Mouse (Mus musculus): ENCODE data around the gene Klhdc2.

The Klhdc2 gene

DNA sequence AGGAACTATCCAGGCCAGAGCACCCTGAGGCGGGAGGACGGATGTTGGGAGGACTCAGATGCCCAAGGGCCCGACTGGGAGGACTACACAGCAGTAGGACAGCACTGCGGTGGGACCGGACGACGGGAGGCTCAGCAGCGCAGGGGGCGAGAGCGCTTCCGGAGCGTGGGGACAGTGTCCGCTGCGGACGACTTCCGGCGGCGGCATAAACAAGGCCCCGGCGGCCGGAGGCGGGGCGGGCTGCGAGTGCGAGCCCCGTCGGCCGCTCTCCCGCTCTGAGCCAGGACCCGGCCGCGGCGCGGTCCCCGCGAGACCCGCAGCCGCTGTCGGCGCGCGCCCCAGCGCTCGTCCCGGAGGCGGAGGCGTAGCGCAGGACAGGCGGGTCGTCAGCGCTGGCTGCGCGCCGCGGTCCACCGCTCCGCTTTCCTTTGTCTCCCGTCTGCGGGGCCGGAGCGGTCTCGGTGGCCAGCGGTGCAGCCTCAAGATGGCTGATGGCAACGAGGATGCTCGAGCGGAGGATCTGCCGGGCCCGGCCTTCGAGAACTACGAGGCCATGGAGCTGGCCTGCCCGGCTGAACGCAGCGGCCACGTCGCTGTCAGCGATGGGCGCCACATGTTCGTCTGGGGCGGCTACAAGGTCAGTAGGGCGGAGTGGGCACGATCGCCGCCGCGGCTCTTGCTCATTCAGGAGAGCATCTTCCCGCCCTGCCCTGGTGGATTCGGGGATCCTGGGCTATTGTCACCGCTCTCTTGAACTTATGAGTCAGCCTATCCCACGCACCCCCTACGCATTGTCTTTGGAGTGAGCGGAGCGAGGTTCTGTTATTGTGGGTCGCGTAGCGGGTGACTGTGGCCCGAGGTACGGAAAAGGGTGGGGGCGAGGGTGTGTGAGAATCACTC, at the start of gene Klhdc2:
Gene Klhdc2, plus strand, starts transcription at position 171 of the 900 bp plus-strand sequence.
- DNase-seq (ENCODE audit: low spot score in 2 of 2), result peak; percentile 84 to 86

DNA sequence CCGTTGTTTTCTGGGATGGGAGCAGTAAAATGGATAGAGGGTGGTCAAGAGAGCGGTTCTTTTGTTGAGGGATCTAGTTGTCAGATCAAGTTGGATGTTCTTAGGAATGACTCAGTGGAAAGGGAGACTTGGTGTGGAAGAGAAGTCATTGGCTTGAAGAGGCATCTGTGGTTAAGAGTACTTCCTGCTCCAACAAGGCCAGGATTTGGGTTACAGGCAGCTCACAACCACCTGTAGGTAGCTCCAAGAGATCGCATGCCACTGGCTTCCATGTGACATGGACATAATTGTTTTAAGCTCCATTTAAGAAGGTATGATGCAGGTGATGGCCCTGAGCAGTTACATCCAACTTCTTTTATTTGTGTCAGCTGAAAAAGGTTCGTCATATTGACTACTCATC, 46.7 kb upstream of the Klhdc2 start:
- DNase-seq (ENCODE audit: low spot score in 2 of 2), result no peak

DNA sequence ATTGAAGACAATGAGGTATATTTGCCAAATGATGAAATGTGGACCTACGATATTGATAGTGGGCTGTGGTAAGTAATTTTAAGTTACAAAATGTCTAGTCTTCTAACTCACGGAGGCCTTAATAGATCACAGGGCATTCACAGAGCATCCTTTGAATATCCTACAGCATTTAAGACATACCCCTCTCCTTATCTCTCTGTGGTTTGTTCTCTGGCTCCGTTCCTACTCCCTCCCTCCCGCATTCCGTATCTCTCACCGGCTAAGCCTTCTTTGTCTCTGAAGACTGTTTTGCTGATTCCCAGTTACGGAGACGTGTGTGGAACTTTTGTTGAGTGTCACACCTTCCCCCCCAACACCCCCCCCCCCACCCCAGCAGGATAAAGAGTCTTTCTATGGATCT, 45.7 kb upstream of the Klhdc2 start:
- no peak for DNase-seq (ENCODE audit: low spot score in 2 of 2)

DNA sequence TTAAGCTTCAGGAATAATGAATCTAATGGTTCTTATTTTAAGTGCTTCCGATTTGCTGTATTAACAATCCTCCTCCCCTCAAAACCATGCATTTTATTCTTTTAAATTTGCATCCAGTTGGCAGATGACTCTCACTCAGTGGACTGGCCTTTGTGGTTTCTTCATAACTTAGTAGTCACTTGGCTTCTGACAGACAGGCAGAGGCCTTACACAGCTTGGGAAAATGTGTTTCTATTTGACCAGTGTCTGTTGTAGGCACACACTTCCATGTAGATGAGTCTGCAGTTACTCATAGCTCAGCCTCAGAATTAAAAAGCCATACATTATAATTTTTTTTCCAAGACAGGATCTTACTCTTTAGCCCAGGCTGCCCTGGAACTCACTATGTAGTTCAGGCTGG, 42.7 kb upstream of the Klhdc2 start:
- no peak for DNase-seq (ENCODE audit: low spot score in 2 of 2)

DNA sequence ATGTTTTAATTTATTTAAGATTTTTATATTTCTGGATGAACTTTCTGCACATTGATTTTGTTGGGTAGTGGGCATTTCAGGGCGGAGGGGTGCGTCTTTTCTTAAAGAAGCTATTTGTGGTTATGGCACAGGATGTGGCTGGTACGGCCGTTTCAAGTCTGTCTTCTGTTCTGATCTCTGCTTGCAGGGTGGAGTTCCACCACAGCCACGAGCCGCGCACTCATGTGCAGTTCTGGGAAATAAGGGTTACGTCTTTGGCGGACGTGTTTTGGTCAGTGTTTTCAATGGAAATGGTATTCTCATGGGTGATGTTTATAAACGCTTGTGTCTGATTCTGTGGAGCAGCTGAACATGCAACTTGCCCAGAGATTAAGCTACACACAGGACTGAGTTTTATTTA, 38.6 kb upstream of the Klhdc2 start:
- no peak for DNase-seq (ENCODE audit: low spot score in 2 of 2)

DNA sequence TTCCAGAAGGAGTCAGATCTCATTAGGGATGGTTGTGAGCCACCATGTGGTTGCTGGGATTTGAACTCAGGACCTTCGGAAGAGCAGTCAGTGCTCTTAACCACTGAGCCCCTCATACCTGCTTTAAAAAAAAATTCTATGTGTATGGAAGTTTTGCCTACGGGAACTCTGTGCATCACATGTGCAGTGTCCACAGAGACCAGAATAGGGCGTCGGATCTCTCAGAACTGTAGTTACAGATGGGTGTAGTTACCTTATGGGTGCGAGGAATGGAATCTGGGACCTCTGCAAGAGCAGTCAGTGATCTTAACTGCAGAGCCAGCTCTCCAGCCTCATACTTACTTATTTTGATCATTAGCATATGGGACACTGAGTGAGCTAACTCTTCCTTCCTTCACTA, 34.2 kb upstream of the Klhdc2 start:
- no peak for DNase-seq (ENCODE audit: low spot score in 2 of 2)

DNA sequence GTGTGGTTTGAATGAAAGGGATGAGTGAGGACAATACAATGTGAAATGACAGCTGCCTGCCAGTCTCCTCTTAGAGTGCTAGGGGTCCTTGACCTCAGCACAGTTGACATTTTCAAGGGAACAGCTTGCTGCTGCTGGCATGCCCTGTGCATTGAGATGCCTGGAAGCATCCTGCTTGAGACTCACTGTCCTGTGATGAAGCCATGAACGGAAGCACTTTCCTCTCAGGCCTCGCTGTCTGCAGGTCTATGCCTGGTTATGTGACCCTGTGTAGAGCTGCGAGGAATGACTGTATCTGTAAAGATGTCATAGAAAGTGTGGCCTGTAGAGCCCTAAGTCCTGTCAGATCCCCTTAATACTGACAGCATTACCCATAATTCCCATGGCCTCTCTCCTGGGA, 31.4 kb upstream of the Klhdc2 start:
- DNase-seq (ENCODE audit: low spot score in 2 of 2), result no peak

DNA sequence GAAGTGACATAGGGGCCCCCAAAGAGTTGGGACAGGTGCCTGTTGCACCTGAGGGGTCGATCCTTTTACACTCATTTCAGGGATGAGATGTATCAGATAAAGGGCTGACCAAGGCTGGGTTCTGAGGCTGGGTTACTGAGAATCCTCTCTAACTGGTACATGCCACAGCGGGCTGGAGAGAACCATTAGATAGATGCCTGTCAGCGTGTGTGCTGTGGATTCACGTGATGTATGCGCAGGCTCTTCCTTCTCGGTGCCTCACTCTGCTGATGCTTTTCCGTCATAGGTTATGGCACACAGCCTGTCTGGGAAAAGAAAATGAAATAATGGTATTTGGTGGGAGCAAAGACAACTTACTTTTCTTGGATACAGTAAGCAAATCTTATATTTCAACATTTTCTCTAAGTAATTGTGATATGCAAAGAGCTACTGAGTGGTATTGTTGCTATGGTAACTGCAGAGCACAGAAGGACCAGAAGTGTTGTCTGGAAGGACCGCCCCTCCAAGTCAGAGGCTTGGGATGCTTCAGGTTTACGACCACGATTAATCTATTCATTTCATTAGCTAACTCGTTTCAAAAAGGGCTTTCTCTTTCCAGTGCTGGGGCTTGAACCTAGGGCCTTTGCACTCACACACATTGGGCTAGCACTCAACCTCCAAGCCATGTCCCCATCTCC, 28.4 kb upstream of the Klhdc2 start:
- no peak for DNase-seq (ENCODE audit: low spot score in 2 of 2)

DNA sequence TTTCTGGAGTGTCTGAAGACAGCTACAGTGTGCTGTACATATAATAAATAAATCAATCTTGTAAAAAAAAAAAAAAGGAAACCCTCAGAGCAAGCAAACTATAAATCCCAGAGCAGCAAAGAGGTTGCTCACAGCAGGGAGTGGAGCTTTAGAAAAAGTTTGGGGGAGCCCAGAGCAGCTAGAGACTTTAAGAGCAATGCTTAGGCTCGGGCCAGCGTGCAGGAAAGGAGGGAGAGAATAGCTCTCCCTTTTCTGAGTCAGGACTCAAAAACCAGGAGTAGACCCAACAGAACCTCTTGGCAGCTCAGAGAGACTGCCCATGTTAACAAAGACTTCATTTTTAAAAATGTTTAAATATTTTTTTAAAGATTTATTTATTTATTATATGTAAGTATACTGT, 27.5 kb upstream of the Klhdc2 start:
- DNase-seq (ENCODE audit: low spot score in 2 of 2), result no peak

DNA sequence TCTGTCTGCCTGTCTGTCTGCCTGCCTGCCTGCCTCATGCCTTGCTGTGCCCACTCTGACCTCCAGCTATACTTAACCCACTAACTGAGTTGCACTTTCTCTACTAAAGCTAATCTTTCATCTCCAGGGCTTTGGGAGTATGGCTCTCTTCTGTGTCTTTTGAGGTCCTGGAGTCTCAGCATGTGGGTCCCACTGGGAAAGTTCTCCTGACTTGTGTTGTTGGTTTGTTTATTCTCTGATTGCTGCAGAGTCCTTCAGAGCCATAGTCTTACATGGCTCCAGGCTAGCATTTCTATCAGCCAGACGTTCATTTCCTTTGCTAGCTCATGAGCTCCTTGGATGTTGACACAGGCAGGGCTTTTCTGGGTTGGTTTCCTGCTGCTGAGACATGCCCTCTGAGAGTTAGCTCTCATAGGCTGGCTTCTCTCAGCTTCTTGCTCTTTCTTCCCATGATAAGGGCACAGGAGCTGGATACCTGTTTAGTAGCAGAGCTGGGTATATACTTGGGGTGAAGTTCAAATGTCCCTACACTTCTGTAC, 16.5 kb upstream of the Klhdc2 start:
- no peak for DNase-seq (ENCODE audit: low spot score in 2 of 2)

DNA sequence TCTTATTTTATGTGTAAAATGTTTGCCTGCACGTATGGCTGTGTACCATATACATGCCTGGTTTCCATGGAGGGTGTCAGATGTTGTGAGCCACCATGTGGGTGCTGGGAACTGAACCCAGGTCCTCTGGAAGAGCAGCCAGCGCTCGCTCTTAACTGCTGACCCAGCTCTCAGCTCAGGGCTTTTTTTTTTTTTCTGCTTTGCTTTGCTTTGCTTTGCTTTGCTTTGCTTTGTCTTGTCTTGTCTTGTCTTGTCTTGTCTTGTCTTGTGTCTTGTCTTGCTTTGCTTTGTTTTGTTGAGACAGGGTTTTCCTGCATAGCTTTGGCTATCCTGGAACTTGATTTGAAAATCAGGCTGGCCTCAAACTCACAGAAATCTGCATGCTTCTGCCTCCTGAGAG, 15.6 kb upstream of the Klhdc2 start:
- DNase-seq (ENCODE audit: low spot score in 2 of 2), result no peak

DNA sequence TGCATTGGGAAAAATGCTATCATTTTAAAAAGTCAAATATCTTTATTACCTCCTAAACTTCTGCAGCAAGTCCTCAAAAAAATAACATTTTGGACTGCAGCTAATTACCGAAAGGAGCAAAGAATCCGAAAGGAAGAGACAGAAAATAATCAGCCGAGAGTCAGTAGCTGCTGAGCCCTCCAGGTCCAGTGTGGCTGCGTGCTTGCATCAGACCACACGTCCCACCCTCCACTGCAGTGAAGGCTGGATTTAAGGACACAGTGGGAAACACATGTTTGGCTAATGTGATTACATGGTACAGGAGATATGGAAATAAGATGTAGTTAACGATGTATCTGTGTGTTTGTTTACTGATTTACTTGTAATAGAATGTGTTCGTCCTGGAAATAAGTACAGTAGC, 13.3 kb upstream of the Klhdc2 start:
- no peak for DNase-seq (ENCODE audit: low spot score in 2 of 2)

DNA sequence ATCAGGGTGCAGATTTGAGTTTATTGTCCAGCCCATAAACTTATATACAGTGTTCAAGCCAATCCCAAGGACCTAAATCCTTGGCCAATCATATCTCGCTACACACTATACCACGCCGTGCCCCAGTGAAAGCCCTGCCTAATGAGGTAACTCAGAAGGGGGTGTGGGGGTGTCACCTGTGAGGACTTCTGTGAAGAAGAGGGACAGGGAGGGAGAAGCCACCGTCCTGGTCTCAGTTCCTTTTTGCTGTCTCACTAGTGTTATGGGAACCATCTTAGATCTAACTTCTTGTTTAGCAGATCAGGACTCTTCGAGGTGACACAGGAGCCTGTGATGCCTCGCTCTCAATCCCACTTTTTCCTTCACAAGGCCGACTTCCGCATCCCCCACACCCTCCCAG, 8.9 kb upstream of the Klhdc2 start:
- no peak for DNase-seq (ENCODE audit: low spot score in 2 of 2)

DNA sequence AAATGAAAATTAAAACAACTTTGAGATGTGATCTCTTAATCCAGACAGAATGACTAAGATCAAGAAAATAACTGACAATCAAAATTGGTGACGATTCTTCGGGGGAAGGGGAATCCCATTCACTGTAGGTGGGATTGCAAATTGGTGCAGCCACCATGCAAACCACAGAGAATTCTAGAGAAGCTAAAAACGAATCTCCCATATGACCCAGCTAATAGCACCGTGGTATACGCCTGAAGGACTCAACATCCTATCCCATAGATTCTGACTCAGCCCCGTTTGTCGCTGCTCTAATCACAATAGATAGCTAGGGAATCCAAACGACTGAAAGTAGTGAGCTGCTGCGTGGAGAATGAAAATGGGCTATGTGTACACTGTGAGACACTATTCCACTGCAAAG, 7.8 kb upstream of the Klhdc2 start:
- no peak for DNase-seq (ENCODE audit: low spot score in 2 of 2)

DNA sequence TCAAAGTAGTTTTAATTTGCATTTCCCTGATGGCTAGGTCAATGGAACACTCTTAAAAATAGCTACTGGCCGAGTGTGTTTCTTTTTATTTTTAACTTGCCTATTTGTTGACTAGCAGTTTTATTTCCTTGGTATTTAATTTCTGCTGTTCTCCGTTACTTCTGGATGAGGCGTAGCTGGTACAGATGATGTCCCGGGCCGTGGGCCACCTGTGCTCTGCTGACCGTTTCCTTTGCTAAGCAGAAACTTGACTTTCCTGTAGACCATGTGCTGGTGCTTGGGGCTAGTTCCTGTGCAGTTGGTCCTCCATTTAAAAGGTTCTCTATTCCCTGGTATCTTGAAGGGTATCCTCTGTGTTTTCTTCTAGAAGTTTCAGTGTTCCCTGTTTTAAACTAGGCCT, 4.1 kb upstream of the Klhdc2 start:
- no peak for DNase-seq (ENCODE audit: low spot score in 2 of 2)

DNA sequence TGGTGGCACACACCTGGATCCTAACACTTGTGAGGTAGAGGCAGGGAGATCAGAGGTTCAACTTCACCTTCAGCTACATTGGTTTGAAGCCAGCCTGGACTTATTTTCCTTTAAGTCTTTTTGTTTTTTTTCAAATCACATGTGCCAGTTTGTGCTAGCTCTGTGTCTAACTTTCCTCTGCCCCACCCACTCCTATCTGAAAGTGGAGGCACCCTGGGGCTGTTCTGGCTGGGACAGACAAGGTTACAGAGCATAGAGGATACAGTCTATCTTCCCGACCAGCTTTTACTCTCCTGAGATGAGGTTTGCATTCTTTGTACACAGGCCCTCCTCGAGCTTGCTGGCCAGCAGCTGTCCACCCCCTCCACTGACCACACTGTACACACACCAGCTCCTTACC, 2.7 kb upstream of the Klhdc2 start:
- no peak for DNase-seq (ENCODE audit: low spot score in 2 of 2)

DNA sequence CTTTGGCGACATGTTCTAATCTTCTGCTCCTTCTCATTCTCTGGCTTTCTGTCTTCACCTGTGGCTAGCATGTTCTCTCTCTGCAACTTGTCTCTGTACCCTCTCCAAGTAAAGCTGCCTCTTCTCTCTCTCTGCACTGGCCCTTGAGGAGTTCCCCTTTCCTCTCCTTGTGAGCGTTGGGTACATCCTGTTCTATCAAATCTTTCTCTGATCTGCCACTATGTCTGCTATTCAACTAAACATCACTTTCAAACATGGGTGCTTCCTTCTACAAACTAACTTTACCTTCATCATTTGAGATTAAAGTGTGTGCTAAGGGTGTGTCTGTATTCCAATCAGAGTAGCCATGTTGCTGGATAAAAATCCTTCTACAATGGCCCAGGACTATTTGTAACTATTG, 1.5 kb upstream of the Klhdc2 start:
- no peak for DNase-seq (ENCODE audit: low spot score in 2 of 2)

DNA sequence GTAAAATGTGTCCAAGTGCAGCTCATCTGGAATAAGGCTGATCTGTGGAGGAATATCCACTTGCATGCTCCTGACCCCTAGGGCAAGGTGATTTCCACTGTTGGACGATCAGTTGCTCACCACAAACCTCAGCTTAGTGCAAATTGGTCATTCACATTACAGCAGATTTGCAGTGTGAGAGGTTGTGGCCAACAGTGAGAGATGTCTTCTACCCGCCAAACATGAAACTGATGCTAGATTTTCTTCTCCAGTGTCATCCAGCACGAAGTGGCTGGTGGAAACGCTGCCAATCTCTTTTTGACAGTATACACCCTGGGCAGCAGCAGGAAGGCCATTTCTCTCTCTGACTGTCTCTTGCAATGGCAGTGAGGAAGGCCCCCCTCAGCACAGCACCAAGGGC, 830 bp upstream of the Klhdc2 start:
- DNase-seq (ENCODE audit: low spot score in 2 of 2), result no peak

DNA sequence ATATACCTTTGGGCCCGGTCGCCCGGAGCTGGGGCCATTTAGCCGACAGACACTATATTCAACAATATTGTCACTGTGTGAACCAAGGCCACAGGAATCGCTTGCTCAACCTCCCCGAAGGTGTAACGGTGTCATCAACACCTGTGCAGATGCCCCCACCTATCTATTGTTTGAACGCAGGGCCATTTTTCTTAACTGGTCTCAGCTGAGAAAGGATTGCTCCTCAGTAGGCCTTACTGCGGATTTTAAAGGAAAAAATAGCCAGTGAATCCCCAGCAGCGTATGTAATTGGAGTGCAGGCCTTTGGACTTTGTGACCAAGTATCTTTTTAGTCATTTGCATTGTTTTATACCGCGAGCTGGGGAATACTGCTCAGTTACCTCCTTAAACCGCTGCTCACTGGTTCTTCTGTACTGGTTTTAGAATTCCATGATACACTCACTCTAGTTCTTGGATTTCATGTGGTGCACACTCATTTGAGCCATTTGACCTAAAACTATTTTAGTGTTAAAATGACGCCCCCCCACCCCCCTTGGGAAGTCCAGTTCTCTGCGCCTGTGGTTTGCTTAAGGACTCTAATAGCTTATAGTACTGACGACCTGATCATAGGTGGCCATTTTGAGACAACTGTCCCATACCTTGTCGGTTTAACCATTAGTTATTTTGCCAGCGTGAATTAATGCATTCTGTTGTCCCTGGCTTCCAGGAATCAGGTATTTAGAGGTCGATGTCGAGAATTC, 1.1 kb downstream of the Klhdc2 start:
- DNase-seq (ENCODE audit: low spot score in 2 of 2), result no peak

DNA sequence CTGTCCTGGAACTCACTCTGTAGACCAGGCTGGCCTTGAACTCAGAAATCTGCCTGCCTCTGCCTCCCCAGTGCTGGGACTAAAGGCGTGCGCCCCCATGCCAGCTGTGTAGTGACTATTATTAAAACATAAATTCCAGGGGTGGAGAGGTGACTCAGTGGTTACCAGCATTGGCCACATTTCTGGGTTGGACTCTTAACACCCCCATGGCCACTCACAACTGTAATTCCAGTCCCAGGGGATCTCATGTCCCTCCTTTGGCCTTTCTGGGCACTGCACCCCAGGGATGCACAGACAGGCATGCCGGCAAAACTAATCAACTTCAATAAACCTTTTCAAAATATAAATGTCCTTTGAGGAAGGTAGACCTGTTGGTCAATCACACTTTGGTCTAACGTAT, 1.8 kb downstream of the Klhdc2 start:
- no peak for DNase-seq (ENCODE audit: low spot score in 2 of 2)

DNA sequence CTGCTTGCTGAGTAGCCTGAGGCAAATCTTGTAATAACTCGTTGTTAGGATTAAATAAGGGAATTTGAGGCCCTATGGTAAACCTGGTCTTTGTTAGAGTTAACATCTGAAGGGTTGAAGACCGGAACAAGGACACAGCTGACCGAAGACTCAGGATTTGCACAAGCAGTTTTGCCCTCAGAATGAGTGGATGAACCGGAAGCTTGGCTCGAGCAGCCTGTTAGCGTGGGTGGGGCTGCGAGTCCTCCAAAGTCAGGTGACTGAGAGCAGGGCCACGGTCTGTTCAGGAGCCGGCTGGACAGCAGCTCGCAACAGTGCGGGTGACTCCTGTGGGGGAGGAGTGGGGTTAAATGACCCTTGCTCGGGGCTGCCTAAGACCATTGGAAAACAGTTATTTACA, 2.8 kb downstream of the Klhdc2 start:
- peak; percentile 39 to 42 for DNase-seq (ENCODE audit: low spot score in 2 of 2)

DNA sequence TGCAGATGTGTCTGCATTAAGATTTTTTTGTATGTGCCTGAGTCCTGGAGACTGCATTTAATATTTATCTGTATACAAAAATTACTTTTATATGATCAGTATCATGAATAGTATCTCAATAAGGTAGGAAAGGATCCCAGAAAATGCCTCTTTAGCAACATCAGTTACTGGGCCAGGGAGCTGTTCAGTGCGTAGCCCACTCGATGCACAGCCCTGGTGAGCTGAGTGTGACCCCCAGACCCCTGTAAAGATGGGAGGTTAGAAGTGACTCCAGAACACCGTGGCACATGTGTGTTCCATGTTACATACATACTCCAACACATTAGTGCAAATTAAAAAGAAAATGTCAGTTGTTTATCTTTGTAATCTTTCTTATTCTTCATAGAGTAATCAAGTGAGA, 3.4 kb downstream of the Klhdc2 start:
- DNase-seq (ENCODE audit: low spot score in 2 of 2), result no peak

All from heart, adult 9 months (tissue).